Mouse (Mus musculus) E14TG2a.4 (cell line): ENCODE measurements around the gene Ubr2.

Experiments
- CTCF ChIP-seq: conservative IDR thresholded peaks from 2 replicates; pipeline ENCODE4 v1.5.1; 2014; ENCODE audit warnings: low read length
- NANOG ChIP-seq: IDR thresholded peaks from 2 replicates; pipeline ENCODE4 v1.6.1; 2014; ENCODE audit warnings: borderline replicate concordance, low read length, mixed read lengths
- POU5F1 ChIP-seq: IDR thresholded peaks from 2 replicates; pipeline ENCODE4 v1.6.1; 2014; ENCODE audit warnings: low read length, borderline replicate concordance

GRCm38 (mm10) chr17:47023369-47023768 is 13.0 kb upstream of the Ubr2 start:
- TF ChIP-seq CTCF: no peak
- TF ChIP-seq NANOG: no peak
- TF ChIP-seq POU5F1: no peak
